Mouse (Mus musculus) lung, postnatal 36 days (tissue): ENCODE results near the gene Pan3.
A peak's percentile ranks its signal among the peaks of the same experiment; 100 is the strongest.

Experiments used
- DNase-seq: peaks from one replicate; pipeline ENCODE4 v3.0.0; 2022; ENCODE audit warnings: mixed read lengths

Gene Pan3

DNA sequence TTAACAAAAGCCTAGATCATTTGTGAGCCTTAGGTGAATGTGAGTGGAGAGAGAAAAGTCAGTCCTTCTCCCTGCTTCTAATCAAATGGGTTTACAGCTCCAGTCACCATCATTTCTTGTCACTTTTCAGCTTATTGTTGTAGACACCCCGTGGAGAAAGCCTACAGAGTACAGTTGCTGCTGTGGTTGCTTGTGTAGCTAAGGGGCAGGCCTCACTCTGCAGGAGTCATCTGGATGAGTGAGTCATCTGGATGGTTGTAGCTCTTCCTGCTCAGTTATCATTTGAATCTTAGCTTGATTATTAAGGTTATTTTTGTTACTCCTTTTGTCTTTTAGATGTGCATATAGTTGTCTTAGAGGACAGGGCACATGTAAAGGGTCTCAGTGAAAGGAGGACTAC is 63.2 kb downstream of the Pan3 start:
- no peak for DNase-seq

DNA sequence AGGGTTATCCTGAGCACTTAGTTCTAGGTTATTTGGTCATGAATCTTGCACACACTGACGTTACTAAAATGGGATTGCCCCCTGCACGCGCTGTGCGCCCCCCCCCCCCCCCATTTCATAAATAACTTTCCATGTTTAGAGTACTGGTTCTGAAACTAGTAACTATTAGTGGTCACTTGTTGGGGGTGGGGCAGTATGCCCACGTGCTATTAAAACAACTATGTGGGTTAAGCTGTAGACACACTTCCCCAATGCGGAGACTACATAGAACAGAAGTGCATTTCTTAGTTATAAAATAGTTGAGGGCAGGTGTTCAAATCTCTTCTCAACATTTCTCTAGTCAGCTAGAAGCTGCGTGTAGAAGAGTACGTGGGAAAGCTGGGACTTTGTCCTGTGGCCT is 63.7 kb downstream of the Pan3 start:
- no peak for DNase-seq

- no peak for DNase-seq
Measured at GRCm38 (mm10) chr5:147494388-147494787, 64.4 kb downstream of the Pan3 start.

GRCm38 (mm10) chr5:147494791-147495376 is 64.9 kb downstream of the Pan3 start:
- DNase-seq: no peak

- peak; percentile 20 for DNase-seq
Measured at GRCm38 (mm10) chr5:147495961-147496360, 66.0 kb downstream of the Pan3 start.

- no peak for DNase-seq
Measured at GRCm38 (mm10) chr5:147496921-147497320, 67.0 kb downstream of the Pan3 start.

- DNase-seq: no peak
Measured at GRCm38 (mm10) chr5:147497714-147498113, 67.8 kb downstream of the Pan3 start.

DNA sequence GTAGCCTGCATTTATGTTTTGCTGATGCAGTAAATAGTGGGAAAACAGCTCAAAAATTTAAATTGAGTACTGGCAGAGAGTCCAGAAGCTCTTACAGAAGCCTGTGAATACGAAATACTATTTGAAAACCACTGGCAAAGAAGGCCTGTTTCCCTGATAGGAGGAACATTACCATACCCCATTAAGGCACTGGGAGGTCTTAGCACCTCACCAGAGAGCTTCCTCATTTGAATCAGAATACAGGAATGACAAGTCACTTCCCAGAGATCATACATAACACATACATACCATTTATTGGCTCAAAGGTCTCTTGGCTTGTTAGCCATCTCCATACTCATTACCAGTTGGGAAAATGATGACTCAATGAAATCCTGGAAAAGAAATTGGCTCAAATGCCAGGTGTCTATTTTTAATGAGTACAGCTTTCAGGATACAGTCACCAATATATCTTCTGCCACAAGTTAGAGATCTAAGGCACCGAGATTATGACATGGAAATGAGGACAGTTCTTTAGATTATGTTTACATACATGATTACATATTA is 71.6 kb downstream of the Pan3 start:
- DNase-seq: no peak

- DNase-seq: no peak
Measured at GRCm38 (mm10) chr5:147502921-147503320, 73.0 kb downstream of the Pan3 start.

DNA sequence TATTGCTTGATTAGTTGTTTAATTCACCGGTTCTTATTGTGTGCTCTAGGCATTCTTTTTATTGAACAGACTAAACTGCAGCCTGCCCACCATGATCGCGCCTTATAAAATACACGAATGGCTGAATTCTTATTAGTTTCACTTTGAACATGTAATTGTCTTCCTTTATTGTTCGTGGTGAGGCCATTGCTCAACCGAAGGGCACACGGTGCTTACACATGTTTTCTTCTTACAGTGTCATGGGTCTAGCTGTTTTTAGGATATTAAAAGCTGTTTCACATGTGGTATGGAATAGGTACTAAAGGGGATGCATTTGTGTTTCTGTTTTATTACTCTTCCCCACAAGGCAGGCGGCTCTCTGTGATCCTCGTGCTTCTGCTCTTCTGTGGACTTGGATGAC is 81.4 kb downstream of the Pan3 start:
- DNase-seq: no peak

- no peak for DNase-seq
Measured at GRCm38 (mm10) chr5:147527006-147527405, 97.0 kb downstream of the Pan3 start.

DNA sequence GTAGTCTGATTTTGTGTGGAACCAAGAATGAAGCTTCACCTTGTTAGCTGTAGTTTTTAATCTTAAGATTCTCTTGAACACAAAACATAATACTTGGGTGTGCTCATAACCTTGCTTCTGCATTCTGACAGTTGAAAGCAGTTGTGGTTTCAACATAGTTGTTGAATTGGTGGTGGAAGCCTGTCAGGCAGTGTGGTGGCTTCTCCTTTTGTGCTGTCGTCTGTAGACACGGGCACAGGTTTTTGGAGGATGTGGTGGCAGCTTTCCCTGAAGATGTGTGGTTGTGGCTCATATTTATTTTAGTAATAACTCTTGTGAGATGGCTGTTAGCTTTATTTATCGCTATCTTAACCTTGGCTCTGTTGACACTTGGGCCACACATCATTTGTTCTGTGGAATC is 97.8 kb downstream of the Pan3 start:
- DNase-seq: peak; percentile 19

DNA sequence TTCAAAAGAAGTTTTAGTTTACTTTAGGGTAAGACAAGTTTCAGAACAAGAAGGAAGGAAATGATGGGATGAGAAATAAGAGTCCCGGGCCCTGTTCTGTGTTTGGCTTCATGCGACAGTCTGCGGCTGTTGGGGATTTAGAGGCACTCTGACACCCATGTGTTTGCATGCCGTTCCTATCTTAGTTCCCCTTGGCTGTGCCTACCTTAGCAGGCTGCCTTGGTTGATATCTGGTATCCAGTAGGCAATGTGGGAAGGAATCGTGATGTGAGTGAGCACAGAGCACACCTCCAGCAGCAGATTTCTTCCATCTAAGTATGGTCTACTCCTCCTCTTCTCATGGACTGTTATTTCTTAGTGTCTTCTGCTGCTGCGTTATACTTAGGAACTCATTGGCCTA is 102.1 kb downstream of the Pan3 start:
- no peak for DNase-seq

DNA sequence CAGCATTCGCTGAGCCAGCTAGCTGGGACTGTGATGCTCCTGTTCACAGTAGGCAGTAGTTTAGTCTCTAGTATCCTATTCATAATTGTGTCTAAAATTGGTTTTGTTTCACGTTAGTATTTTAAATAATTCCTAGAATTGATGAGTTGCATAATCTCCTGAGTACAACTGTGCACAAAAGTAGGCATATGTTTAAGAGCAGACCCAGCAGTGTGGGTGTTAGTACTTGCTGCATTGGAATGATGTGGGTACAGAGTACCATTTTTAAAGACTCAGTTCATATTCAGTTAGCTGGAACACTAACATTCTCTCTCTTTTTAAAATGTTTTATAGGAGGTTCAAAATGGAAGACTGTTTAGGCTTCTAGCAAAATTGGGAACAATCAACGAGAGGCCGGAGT is 109.4 kb downstream of the Pan3 start:
- no peak for DNase-seq

DNA sequence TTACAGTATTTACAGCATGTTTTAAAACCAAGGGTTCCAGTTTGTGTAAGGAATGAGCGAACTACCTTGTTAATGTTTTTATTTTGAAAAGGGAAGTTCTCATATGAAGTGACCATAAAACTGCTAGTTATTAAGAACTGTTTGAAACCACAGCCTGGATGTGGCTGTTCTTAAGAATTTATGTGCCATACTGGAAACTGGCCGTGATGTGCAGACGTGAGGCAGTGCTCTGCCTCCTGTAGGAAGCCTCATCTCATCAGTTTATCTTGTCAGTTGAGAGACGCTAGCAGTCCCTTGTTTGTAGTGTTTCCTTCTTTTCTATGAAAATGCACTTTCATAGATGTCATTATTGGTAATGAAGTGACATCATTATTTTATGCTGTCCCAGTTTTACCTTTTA is 109.9 kb downstream of the Pan3 start:
- no peak for DNase-seq

DNA sequence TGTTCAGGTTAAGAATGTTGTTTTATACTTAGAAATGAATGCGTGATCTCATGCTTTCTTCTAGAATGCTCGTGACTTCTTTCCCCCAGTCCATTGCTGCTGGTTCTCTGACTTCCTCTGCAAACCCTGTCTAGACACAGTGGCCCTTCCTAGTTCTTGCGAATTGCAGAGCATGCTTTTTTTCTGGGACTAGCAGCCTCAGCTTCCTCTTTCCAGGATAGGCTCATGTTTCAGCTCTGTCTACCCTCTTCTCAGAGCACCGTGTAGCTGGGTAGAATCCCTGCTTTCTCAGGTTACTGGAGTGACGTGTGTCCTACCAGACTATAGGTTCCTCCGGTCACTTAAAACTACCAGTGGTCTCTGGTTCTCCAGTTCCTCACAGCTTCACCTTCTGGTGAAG is 112.3 kb downstream of the Pan3 start:
- peak; percentile 12 for DNase-seq

- DNase-seq: peak; percentile 74
Measured at GRCm38 (mm10) chr5:147545731-147546241, 115.8 kb downstream of the Pan3 start.

DNA sequence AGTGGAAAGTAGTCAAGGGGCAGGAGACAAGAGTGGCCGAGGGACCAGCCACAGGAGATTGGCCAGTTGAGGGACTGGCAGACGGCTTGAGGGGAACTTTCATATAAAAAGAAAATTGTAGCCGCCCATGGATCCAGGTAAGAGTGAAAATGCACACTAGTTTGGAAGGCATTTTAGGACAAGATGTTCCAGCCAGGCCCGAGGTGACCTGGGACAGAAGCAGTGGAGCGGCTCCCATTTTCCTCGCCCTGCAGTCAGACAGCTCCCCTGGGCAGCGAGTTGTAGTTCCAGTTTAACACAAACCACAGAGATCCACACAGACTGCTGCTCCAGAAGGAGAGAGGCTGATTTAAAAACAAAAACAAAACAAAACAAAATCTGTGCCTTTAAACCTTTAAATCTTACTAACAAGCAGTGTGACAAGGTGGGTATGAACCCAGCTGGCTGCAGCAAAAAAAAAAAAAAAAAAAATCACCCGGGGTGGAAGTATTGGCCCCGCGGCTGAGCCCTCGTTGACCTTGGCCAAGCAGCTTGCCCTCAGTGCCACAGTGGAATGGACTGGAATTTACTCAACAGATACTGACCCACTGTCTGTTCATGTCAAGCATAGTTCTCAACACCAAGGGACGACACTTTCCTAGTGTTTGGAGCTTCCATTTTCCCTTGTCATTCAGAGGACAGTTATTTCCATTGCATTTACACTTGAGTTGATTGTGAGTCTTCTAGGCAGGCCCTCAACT is 119.2 kb downstream of the Pan3 start:
- no peak for DNase-seq

GRCm38 (mm10) chr5:147551879-147552627 is 122.1 kb downstream of the Pan3 start:
- DNase-seq: peak; percentile 54

DNA sequence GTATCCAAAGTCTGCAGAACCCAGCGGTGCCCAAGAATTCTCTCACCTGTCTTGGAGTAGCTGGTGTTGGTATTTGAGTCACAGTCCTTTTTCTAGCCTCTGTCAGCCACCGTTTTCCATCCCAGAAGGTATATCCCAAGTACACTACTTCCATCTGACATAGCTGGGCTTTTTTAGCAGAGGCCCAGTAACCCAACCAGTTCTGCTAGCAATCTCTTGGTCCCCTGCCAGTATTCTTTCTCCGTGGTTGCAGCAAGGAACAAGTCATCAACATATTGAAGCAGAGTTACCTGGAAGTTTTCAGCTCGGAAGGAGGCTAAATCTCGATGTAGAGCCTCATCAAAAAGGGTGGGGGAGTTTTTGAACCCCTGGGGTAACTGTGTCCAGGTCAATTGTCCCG is 127.7 kb downstream of the Pan3 start:
- DNase-seq: peak; percentile 36

GRCm38 (mm10) chr5:147563511-147564139 is 133.7 kb downstream of the Pan3 start:
- no peak for DNase-seq

GRCm38 (mm10) chr5:147564140-147564590 is 134.2 kb downstream of the Pan3 start:
- DNase-seq: no peak

GRCm38 (mm10) chr5:147565444-147565843 is 135.5 kb downstream of the Pan3 start:
- no peak for DNase-seq
